Mouse (Mus musculus) testis, postnatal 10 days (tissue): ENCODE measurements around the gene Zfp943.
A peak's percentile ranks its signal among the peaks of the same experiment; 100 is the strongest.
"Not testable (repeated sequence)": the region's sequence is repeated elsewhere in the genome, so short reads cannot be mapped to it uniquely, and the experiment has no call there.

ENCODE experiments used
- DNase-seq: peaks from one replicate; pipeline ENCODE4 v3.0.0; 2021; ENCODE audit warnings: low spot score

Zfp943 gene

DNA sequence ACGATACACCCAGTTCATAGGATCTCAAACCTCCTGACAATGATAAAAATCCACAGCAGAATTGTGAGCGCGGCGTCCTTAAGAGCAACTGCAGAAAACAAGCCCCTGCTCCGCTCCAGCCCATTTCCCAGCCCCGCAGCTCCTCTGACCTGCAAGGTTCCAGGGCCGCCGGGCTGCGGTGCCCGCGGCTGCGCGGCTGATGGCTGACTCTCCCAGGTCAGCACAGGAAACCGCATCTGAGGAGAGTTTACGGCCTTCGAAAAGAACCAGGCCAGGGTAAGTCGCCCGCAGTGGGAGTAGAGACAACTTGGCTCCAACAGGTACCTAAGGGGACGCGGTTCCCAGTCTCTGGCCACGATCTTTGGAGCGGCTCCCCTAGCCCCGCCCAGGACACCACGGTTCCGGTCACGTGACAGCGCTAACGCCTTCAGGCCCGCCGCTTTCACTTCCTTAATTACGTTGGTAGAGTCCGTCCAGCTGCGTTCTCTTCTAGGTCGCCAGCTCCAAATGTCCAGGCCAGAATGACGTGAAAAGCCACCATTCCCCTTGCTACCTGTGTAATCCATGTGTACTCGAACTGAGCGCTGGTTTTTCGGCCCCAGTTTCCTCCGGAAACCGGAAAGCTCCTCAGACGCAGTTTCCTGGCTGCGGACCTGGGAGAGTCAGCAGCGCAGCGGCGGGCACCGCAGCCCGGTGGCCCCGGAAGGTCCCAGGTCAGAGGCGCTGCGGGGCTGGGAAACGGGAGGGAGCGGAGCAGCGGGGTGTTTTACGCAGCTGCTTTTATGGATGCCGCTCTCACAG is at the start of gene Zfp943, which contains the start of gene Zfp942:
Zfp943 (plus strand) TSS at position 446 of the 801 bp plus-strand sequence.
Zfp942 (minus strand) TSS at position 358 of the 801 bp plus-strand sequence.
- DNase-seq: peak; percentile 78

GRCm38 (mm10) chr17:21963302-21963701 is 950 bp downstream of the Zfp943 start:
- DNase-seq: no peak

- not testable (repeated sequence) for DNase-seq
Observed at GRCm38 (mm10) chr17:22035594-22035993, 73.2 kb downstream of the Zfp943 start.

- no peak for DNase-seq
Observed at GRCm38 (mm10) chr17:22049403-22049802, 87.1 kb downstream of the Zfp943 start.

DNA sequence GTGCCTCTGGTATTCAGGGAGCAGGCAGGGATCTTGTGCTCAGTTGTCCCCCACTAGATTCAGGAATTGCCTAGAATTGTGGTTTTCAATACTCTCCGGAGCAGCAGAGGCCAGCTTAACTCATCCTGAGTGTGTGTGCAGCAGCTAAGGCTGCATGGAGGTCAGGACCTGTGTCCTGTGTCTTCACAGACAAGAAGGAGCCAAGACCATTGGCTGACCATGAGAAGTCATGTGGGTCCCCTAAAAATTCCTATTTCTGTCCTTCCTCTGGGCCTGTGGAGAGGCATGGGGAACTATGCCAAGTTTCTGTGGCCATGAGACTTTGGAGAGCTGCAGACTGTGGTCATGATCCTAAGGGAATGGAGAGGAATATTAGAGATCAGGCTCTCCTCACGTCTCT is 90.9 kb downstream of the Zfp943 start:
- DNase-seq: no peak

GRCm38 (mm10) chr17:22081031-22081631 is 118.8 kb downstream of the Zfp943 start:
- peak; percentile 63 for DNase-seq

GRCm38 (mm10) chr17:22083224-22083623 is 120.9 kb downstream of the Zfp943 start:
- not testable (repeated sequence) for DNase-seq

DNA sequence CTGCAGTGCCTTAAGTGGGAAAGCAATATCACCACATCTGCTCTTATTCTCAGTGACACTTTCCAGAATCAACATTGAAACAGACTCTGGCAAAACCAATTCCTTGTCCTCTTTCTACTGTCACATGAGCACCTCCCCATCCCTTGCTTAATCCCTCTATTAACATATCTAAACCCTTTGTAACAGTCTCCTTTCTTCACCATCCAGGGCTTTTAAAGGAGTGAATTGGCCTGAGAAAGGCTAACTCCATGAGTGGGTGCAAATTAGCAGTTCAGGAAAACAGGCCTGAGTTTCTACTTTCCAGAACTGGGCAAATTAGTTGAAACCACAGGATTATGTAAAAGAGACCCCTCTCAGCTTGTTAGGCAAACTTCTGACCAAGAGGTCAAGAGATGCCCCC is 156.4 kb downstream of the Zfp943 start:
- no peak for DNase-seq
